Mouse (Mus musculus): ENCODE measurements at regions not wholly inside any gene's neighbourhood (a gene's known extent, or its start where the extent isn't known, plus 50 kb on each side); places are given as distances from the start of the nearest gene placed in this dataset.
A peak's percentile ranks its signal among the peaks of the same experiment; 100 is the strongest.

DNA sequence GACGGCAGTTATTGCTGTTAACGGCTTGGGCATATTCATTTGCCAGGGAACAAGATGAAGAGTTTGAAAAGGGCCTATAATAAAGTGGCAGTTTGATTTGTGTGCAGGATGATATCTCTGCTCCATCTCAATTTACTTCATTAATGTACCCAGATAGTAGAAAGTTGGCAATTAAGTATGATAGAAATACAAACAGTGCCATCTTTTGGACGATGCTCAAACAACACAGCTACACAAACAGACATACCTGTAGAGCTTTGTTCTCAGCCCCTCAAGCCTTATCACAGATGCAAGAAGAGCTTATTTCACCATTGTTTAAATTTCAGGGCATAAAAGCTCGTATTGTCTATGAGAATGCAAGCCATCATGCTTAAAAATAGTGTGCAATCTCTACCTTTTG, 82.2 kb downstream of the Tnfsf11 start:
- no peak for ATAC-seq (ENCODE audit: insufficient number of reproducible peaks, low FRiP score, low TSS enrichment)

DNA sequence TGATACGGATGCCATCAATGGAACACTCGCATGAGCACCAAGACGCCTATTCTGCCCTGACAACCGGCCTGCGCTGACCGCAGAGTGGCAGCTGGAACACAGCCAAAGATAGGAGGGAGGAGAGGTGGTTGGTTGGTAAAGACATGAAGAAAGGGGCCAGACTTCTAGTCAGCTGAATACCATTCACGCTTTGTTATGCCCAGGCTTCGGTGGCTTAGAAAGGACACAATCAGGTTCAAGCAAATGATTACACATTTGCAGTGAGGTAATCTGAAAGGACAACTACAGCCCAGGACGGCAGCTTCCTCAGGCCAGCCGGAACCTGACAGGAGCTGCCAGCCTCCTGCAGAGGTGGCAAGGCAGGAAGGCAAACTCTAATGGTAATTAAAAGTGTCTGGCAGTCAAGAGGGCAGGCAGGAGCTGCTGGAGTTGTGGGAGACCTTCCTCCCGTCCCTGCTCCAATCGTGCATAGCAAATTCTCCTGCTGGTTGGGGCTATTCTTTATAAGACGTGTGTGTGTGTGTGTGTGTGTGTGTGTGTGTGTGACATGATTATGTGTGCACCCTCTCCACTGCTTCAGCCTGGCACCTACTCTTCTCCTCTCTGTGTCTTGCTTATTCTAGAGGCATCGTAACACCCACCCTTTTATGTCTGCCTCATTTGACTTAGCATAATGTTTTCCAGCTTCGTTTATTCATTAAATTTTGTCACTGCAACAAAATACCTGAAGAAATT, 91.4 kb downstream of the Tnfsf11 start:
- ATAC-seq (ENCODE audit: insufficient number of reproducible peaks, low FRiP score, low TSS enrichment), result peak; percentile 36; the same call in 1 of the 2 replicates

DNA sequence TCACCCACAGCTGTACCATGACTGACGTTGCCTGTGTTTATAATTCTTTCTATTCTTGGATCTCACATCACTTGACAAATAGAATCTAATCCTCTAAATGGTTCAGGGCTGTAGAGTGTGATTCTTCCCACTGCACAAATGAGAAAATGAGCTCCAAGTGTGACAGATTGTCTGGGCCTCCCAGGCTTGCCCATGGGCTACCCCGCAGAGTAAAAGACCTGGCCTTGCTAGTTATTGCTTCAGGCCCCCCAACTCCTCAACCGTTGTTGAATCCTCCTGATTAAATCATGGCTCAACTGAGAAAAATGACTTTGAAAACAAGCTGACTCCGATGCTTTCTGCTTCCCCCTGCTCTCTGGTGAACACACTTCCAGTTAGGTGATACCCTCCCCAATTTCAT, 92.4 kb downstream of the Tnfsf11 start:
- ATAC-seq (ENCODE audit: insufficient number of reproducible peaks, low FRiP score, low TSS enrichment), result no peak

DNA sequence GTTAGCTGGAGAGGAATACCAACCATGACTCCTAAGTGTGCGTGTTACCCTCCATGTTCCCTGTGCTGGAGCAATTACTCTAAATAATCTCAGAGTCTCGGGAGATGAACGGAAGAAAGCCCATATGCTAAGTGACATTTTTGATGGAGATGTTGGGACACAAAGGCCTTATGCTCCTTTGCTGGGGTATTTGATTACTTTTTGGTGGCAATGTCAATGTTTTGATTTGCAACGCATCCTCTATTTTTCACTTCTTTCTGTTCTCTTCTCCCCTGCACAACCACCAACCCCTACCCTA, 103.3 kb downstream of the Tnfsf11 start:
- ATAC-seq (ENCODE audit: insufficient number of reproducible peaks, low FRiP score, low TSS enrichment), result no peak

DNA sequence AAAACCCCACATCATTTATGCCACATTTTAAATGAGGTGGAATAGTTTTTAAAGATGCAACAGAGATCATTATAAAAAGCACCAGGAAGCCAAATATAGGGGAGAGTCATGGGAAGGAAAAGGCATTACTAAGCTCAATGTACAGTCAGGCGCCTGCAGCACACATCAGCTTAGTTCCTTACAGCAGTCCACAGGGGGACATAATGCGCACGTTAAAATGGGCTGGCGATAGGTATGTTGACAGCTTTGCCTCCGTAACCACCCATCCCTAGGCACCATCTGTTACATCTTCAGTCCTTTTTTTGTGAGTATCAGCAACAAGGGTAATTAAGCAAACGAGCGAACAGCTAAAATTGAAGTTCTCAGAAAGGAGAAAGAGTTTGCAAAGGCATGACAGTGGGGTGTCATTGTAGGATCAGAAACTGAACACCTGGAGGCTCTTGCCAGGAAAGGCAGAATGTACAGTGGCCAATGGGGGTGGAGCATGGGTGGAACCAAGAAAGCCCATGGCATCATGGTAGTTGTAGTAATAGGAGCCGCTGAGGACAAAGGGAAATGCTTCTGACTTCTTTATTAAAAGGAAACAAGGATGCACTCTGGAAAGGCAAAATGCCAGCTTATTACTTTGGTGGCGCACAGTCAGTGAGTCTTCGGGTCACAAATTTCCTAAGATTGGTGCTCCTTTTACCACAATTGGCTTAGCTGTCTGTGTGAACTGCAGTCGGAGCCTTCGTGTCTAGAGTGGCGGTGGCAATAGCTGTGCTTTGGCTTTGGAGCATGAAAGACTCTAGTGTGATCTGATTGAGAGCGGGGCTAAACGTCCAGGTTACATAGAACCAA, 103.9 kb downstream of the Tnfsf11 start:
- ATAC-seq (ENCODE audit: insufficient number of reproducible peaks, low FRiP score, low TSS enrichment), result peak; percentile 75

- ATAC-seq (ENCODE audit: insufficient number of reproducible peaks, low FRiP score, low TSS enrichment), result no peak
These were observed 105.1 kb downstream of the Tnfsf11 start for GRCm38 (mm10) chr14:78202781-78203180.

GRCm38 (mm10) chr14:78197483-78197882, 108.7 kb upstream of the Fam216b start:
- ATAC-seq (ENCODE audit: insufficient number of reproducible peaks, low FRiP score, low TSS enrichment), result no peak

- no peak for ATAC-seq (ENCODE audit: insufficient number of reproducible peaks, low FRiP score, low TSS enrichment)
These were observed 90.8 kb upstream of the Fam216b start for GRCm38 (mm10) chr14:78179576-78179975.

DNA sequence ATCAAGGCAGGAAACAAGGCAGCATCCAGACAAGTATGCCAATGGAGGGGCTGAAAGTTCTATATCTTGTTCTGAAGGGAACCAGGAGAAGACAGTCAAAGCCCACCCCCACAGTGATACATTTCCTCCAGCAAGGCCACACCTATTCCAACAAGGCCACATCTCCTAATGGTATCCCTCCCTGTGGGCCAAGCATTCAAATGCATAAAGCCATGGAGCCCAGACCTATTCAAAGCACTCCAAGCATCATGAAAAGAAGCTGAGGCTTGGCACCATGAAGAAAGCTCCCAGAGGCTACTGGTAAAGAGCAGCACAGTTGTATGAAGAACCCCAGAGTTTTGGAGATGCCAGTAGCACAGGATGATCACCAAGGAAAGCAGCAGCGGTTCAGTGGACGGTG, 84.6 kb upstream of the Fam216b start:
- ATAC-seq (ENCODE audit: insufficient number of reproducible peaks, low FRiP score, low TSS enrichment), result no peak

DNA sequence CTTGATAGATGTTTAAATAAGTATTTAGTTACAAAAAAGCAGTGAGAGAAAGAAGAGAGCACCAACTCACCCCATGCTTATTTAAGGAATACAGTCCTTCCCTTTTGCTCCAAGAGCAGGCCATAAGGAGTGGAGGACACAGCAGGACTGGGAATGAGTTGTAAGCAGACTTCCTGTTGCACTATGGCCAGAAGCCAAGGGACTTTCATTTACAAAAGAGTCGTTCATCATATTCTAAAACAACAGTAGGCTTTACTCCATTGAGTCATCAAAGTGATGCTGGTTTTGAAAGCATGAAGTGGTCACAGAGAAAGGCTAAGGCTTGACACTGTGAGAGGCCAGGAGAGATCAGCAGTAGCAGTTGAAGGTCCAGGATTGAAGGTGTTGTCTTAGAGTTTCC, 84.1 kb upstream of the Fam216b start:
- ATAC-seq (ENCODE audit: insufficient number of reproducible peaks, low FRiP score, low TSS enrichment), result no peak

DNA sequence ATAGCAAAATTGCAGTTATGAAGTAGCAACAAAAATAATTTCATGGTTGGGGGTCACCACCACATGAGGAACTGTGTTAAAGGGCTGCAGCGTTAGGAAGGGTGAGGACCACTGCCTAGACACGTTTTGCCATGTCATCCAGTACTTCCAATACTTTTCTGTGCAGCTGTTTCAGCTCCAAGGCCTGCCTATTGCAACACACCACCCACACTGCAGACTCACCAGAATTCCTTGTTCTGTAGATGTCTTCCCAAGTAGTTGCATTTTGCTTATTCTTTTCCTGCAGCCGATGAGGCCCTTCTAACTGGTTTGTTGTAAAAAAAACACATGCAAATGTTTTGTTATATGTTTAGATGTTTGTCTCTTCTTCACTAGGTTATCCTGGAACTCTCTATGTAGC, 72.0 kb upstream of the Fam216b start:
- ATAC-seq (ENCODE audit: insufficient number of reproducible peaks, low FRiP score, low TSS enrichment), result no peak

- no peak for ATAC-seq (ENCODE audit: insufficient number of reproducible peaks, low FRiP score, low TSS enrichment)
These were observed 70.8 kb upstream of the Fam216b start for GRCm38 (mm10) chr14:78159567-78159966.

DNA sequence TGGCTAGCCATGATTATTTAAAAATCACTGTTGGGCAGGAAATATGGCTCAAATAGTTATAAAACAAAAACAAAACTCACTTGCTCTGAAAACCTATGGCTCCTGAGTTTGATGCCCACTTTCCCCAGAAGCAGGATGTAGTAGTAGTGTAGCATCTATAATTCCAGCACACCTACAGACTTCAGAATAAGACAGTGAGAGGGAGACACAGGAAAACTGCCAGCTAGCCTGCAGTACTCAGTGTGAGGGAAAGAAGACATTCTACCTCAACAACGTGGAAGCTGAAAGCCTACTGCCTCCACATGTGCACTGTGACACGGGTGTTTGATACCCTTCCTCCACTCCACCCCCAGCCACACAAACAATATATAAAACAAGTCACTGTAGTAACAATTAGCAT, 68.9 kb upstream of the Fam216b start:
- ATAC-seq (ENCODE audit: insufficient number of reproducible peaks, low FRiP score, low TSS enrichment), result no peak

- no peak for ATAC-seq (ENCODE audit: insufficient number of reproducible peaks, low FRiP score, low TSS enrichment)
These were observed 60.0 kb upstream of the Fam216b start for GRCm38 (mm10) chr14:78148851-78149250.

DNA sequence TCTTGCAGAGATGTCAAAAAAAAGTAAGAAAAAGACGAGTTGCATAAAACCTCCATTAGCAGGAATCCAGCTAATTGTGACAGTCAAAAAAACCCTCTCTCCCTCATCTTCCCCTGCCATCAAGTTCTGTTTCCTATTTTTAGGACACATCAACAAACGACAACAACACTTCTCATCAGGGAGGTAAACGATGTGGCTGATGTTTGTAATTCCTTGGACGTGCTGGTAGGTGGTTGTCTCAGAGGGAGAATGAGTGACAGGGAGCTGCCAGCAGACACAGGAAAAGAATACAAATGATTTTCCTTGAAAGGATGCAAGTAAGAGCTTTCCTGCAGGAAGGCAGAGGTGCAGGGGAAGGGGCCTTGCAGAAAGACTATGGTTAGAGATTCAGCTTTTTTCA, 54.9 kb upstream of the Fam216b start:
- no peak for ATAC-seq (ENCODE audit: insufficient number of reproducible peaks, low FRiP score, low TSS enrichment)

Data from cerebellum, adult (tissue).